Mouse (Mus musculus) left cerebral cortex, postnatal 4 days (tissue): ENCODE results near the gene Galnt7. TPM values are rescaled to one million over a fixed set of nuclear protein-coding genes. Genes with fewer than 3 reads are reported as not detected.
A peak's percentile ranks its signal among the peaks of the same experiment; 100 is the strongest.

Experiments used
- DNase-seq: peaks from one replicate; pipeline ENCODE4 v3.0.0-alpha.2; 2022
- intact Hi-C: fragments of 180-260 bp; cut with DNase I; formaldehyde crosslinking; loops from one replicate; pipeline ENCODE4 v1.15.1; 2025
- total RNA-seq, 2 experiments: library from RNA; stranded (reverse); gene quantifications; 2 replicates each; pipeline ENCODE4 v1.2.3; 2021

Gene Galnt7
- total RNA-seq, 2 experiments from 2014 or later, result 10.9 to 13.0 TPM

DNA sequence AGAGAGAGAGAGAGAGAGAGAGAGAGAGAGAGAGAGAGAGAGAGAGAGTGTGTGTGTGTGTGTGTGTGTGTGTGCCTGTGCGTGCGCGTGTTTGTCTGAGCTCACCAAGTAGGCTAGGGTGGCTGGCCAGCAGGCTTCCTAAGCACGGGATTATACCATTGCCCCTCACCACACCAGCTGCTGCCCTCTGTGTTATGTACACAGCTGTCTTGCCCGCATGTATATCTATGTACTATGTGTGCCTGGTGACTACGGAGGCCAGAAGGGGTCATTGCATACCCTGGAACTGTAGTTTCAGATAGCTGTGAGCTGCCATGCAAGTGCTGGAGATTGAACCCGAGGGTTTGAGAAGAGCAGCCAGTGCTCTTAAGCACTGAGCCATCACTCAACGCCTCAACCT lies 22.7 kb downstream of the Galnt7 start:
- intact Hi-C loops, result no loop called here
- DNase-seq, result no peak

DNA sequence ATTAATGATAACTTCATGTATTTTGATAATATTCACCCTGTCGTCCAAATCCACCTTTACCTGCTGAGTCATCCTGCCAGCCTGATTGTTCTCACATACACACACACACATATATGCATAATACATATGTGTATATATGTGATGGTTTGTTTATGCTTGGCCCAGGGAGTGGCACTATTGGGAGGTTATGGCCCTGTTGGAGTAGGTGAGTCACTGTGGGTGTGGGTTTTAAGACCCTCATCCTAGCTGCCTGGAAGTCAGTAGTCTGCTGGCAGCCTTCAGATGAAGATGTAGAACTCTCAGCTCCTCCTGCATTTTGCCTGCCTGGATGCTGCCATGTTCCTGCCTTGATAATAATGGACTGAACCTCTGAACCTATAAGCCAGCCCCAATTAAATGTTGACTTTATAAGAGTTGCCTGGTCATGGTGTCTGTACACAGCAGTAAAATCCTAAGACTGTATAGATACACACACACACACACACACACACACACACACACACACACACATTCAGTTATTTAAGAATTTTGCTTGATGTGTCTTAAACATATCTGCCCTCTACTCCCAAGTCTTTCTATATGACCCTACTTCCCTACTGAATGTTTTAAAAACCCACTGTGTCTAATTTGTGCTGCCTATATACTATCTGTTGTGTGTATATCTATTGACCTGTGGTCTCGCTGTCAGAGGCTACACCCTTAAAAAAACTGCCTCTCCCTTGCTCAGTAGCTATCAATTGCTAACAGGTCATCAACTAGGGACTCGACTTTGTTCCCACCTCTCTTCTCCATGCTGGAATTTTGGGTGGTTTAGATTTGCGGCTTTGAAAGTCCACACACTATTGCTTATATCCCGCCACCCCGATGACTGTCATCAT lies 23.8 kb downstream of the Galnt7 start:
- intact Hi-C loops, result no loop called here
- DNase-seq, result no peak

DNA sequence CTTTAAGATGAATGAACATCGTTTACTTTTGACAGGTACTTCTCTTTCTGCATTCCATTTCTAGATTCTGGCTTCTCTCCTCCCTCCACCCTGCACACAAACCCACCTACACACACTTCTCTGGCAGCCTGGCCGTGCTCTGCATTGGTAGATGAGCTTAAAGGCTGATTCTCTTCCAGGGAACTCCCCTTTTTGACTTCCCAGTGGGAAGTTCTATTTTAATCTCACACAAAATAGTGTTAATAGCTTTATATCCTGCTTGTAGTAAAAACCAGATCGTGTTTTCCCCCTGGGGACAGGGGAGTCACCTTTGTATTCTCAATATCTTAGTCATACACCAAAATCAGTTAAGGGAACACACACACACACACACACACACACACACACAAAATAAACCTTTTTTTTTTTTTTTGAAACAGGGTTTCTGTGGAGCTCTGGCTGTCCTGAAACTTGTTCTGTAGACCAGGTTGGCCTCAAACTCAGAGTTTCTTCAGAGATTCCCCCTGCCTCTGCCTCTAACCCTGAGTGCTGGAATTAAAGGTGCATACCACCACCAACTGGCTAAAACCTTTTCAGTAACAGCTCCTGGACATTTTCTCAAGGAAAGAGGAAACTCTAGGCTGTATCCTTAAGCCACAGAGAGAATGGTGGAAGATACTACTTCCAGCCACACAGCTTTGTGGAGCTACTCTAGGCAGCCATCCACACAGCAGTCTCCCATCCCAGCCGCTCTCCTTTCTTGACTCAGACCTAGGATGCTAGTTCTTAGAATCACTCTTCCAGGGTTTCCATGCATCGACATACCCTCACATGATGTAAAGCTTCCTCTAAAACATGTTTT lies 24.7 kb downstream of the Galnt7 start:
- DNase-seq, result no peak

DNA sequence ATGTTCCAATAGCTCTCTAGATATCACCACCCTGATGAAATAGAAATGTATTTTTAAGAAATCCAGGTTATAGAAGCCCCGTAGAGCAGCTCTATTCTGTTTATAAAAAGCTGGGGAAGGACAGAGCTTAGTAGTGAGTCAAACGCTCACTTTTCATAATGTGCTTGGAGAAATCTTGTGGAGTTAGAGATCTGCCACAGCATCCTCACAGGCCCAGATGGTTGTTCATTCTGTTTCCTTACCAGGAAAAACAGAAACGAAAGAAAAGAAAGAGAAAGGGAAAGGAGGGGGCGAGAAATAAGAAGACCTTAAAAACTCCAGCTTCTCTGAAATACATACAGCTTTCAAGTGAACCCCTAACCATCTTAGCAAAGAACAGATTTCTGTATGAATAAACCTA lies 28.9 kb downstream of the Galnt7 start:
- intact Hi-C loops, result no loop called here
- no peak for DNase-seq

More for the DNA sequence above, 24.7 kb downstream of the Galnt7 start:
- intact Hi-C loops, result no loop called here

DNA sequence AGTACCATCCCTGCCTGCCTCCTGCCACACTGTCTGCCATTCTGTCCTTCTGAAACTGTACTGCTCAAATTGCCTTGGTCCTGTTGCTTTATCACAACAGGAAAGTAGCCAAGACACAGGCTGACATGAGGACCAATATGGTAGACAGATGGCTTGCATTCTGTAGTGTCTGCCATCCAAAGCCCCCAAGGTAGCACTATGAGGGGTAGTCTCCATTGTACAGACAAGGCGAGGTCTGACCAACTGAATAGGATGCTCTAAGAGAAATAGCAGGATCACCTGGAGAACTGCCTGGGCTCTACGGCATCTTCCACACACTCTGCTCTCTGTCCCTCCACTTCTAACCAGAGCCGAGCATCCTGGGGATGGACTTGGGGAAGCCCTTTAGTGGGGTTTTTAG lies 29.8 kb downstream of the Galnt7 start:
- no peak for DNase-seq
- intact Hi-C loops, result no loop called here

DNA sequence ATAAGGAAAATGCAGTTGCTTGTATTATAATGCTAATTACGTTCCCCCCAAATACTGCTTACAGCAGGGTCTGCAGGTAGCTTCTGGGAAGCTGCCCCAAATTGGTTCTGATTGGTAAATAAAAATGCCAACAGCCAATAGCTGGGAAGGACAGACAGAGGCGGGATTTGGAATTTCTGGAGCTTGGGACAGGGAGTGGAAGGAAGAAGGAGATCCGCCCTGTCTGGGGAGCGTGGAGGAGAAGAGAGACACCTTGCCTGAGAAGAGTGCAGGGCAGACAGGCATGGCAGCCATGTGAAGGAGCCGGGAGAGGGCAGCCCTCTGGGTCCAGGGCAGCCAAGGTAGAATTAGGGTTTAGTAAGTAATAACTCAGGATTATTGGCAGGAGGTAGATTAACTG lies 35.9 kb downstream of the Galnt7 start:
- intact Hi-C loops, result no loop called here
- DNase-seq, result no peak

DNA sequence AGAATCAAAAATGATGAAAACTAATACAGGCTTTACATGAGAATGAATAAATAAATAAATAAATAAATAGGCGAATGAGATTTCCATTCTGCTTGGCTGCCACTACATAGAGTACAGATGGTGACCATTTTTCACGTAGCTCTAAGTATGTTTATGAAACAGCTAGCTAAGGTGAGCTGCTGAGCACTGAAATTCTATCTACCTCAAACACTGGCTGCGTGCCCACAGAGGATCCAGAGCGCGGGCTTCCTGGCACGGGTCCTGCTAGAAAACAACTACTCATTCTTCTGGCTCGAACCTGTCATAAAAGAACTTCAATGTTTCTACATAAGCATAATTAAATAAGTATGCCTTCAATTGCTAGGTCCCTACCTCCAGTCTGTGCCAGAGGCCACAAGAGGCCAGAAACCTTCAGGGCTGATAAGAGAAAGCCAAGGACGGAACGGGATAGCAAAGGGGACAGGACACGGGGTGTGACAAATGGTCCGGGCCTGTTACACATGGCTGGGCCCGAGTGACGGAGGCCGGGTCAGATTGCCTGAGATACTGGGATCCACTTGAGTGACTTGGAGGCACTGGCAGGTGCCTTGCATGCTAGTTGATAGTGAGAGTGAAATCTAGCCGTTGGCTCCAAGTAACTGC lies 37.7 kb downstream of the Galnt7 start:
- peak; percentile 45 for DNase-seq
- intact Hi-C loops, result no loop called here

DNA sequence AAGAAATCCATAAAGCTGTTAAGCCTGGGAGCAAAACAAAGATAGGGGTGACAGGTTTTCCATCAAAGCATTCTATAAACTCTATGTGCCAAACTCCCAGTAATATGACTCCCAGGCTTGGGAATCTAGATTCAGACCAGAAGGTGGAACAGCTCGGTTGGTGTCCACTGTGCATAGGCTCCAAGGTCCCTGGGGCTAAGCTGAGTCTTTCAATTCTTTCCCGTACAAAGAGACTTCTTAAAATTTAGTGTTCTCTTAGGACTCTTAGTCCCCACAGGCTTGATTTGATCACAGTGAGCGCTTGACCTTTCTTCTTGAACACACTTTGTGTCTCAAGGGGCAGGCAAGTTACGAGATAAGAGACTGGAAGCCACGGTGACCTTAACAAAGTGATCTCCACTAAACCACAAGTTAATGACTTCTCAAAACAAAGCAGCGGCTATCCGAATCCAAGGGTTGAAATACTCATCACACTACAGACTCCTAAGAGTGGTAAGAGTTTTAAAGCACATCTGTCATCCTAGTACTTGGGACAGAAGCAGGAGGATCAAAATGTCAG lies 41.3 kb downstream of the Galnt7 start:
- DNase-seq, result no peak
- intact Hi-C loops, result no loop called here

DNA sequence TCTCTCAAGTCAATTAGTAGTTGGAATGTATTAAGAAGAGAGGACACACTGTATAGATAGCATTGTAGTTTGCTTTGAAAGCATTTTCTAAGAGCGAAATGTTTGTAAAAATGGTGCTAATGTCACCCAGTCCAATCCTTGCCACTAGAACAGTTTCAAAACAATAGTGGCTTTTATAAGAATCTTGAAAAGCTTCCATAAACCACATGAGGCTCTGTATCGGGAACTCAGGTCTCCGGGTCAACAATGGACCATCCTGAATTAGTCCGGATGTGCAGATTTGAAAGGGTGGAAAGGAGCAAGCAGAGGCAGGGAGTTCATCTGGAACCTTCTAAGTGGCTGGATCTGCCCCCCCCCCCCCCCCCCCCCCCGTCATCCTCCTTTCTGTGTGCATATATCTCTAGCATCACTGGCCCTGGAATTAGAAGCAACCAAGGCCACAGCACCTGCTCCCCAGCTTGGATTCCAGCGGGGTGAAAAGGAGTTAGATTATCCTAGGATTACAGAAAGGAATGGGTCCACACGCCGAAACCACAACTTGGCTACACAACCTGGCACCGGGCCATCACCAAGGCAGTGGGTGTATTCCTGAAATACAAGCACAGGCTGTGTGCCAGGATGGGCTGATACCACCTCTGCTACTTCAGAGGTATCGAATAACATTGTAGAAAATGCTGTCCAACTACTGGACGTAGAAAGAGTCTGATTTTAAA lies 42.0 kb downstream of the Galnt7 start:
- DNase-seq, result peak; percentile 74
- intact Hi-C loops, result no loop called here

DNA sequence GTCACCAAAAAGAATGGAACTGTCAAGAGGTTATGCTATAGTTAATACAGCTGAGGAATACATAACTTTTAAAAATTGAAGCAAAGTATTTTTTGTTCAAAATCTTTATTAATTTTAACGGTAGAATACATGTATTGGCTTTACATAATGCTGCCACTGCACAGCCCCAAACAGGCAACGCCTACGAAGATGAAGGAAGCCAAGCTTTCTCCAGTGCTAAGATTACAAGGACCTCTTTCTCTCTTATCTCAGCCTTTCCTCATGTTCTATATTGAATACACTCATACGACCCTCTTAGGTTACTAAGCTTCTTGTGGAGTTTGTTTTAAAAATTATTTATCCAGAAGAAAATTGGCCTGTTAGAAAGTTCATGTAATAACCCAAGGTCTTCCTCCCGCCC lies 50.3 kb downstream of the Galnt7 start:
- intact Hi-C loops, result no loop called here
- DNase-seq, result no peak

DNA sequence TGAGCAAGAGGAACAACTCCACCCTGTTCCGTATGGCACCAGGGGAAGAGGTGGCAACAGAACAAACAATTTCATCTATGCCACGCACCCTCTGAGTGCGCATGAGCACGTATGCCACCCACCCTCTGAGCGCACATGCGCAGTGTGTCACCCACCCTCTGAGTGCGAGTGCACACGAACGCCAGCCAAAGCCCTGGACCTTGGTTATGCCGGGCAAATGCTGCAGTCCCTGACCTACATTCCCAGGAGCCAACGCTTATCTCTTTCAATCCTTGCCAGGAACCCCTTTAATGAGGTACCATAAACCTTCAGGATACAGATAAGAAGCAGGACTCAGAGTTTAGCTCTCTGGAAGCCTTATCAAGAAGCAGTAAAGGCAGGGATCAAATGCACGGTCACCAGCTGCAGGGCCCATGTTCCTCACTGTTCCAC lies 50.8 kb downstream of the Galnt7 start:
- no peak for DNase-seq
- intact Hi-C loops, result no loop called here

DNA sequence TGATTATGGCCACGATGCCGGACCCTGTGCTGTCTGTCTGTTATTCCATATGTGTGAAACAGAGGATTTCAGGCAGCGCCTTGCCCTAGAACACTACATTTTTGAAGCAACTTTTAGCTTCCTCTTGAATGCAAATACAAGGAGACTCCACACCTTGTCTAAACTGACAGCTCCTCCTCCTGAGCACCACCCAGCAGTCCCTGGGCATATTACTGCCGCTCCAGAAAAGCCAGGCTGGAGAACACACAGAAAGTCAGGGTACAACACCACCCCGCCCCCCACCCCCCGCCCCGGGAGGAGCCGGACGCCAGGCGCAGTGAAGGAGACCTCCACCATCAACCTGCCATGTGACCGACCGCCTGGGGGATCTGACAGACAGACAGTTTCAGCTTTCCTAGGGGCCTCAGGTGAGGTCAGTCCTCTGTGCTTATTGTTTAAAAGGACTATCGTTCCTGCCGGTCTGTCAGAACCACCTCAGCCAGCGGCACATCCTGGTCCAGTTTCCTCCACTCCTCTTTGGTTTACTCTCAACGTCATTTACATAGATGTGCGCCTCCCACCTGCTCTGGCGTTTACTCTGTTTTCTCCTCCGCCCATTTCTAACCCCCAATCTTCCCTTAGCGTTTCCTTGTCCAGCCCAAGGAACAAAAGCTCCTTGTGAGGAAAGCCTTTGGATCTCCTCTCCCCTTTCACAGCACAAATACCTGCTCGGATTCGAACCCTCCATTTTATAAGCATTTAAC lies 52.8 kb downstream of the Galnt7 start:
- intact Hi-C loops, result no loop called here
- no peak for DNase-seq

DNA sequence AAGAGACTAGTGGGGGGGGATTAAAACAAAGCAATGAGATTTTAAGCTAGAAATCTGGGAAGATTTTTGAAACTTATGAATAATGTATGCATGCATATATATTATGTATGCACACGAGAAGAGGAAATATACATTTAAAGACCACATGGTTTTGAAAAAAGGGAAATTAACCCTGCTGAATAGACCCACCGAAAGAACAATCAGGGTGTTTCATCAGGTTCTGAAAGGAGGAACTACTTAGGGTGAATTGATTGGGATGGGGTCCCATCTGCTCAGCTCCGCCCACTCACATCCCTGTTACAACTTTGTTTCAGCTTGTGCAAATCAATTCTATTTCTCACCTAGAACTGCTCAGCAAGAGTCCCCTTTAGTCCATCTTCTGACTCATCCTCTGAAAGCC lies 57.0 kb downstream of the Galnt7 start:
- no peak for DNase-seq
- intact Hi-C loops, result no loop called here

DNA sequence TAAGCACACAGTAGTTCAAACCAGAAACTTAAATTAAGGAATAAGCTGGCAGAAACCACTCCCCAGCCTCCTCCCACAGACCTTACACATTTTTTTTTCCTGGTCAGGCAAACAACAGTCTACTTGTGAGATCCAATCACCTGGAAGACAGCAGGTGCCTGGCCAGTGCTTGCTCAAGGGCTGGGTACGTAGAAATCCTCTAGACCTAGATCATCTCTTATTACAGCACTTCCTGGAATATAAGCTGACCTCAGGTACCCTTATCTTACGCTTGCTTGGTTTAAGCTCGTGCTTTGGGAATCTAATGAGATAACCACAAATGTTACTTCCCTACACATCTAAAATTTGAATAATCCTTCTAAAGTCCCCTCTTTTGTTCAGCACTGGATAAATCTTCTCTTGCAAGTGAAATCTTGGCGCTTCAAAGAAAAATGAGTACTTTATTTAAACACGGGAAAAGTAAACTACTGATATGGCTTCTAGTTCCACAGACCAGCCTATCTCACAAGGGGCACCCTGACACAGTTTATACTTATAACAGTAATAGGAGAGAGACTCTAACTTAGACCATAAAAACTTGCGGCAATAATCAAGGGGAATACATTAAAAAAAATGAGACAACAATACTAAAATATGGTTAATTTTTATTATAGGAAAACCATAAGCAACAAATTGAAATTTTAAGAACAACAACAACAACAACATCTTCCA lies 58.5 kb downstream of the Galnt7 start:
- no peak for DNase-seq
- intact Hi-C loops, result no loop called here

DNA sequence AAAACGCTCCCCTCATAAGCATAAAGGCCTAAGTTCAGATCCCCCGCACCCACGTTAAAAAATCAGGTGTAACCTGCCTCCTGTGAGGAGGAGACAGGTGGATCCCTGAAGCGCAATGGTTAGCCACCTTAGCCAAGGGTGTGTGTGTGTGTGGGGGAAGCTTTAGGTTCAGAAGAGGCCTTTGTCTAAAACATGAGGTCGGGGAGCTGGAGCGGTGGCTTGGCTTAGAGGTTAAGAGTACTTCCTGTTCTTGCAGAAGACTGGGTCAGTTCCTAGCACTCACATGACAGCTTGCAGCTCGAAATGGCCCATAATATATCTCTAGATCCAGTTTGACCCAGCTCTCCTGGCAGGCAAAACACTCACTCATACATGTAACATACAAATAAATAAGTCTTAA lies 60.2 kb downstream of the Galnt7 start:
- intact Hi-C loops, result no loop called here
- no peak for DNase-seq

DNA sequence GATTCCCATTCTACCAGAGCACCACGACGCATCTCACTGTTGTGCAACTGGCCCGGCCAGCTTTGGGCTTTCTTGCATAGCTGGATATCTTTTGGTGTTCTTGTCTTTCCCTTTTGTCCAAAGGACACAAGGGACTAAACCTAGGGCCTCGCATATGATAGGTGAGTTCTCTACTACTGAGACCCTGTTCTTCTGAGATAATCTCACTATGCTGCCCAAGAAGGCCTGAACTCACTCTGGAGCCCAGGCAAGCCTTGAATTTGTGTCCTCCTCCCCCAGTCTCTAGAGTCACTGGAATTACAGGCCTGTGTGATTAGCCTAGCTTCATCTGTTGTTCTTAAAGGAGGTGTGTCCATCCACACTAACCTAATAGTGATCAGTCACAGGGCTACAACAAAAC lies 61.2 kb downstream of the Galnt7 start:
- intact Hi-C loops, result no loop called here
- DNase-seq, result no peak

DNA sequence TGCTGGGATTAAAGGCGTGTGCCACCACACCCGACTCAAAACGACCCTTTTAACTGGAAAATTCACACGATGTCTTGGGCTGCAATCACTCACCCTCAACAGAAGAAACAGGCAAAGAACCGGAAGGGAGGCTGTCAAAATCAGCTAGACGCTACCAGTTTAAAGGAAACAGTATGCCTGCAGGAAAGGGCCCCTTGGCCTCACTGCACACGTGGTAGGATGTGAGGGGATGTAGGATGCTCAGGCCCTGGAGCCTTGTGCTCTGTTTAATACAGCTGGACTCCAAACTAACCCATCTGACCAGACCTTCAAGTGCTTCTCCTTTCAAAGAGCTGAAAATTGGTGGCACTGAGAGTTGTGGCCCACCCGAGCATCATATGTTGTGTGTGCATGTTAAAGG lies 62.8 kb downstream of the Galnt7 start:
- intact Hi-C loops, result no loop called here

DNA sequence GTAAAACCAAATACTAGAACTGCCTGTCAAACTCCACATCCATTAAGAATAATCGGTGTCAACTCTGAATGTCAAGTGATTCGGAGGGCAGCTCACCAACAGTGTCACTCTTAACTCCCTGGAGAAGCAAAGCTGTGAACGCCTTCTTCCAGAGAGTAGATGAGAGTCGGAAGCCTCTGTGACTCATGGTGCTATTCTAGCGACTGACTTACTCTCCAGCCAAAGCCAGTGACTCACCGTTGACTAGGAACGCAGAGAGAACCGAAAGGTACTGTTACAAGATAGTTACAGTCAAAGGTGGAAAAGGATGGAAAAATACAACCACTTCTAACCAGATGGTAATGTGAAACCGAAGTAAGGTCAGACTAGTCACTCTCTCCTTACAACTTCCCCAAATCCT lies 63.7 kb downstream of the Galnt7 start:
- intact Hi-C loops, result no loop called here
- no peak for DNase-seq

More for the DNA sequence above, 62.8 kb downstream of the Galnt7 start:
- DNase-seq, result no peak

DNA sequence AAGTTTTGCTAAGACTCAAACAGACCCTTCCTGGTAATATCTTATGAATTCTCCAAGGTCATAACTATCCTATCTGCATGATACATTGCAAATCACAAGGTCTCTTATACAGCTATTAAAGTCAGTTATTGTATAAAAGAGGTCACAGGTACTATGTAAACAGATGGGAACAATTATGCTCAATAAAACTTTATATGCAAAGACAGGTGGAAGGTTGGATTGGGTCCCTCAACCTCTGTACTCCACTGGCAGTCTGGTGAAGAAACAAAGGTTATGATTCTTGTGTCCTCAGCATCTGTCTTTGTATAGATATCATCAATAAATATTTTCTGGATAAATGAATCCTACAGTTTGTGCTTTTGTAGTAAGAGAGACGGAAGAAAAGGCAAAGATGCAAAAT lies 64.2 kb downstream of the Galnt7 start:
- intact Hi-C loops, result no loop called here

More for the DNA sequence above, 64.2 kb downstream of the Galnt7 start:
- no peak for DNase-seq
